Mouse (Mus musculus): ENCODE measurements around the gene Ppp4r2.

- TF ChIP-seq CTCF (IDR thresholded peaks at IDR 0.05; ENCODE audit: low read depth, low read length) (no peak), POLR2A (IDR thresholded peaks at IDR 0.05; ENCODE audit: borderline replicate concordance, low read depth, low read length) (no peak)
These were observed 52.0 kb downstream of the Ppp4r2 start for GRCm38 (mm10) chr6:100885376-100885775.
